Mouse (Mus musculus): ENCODE results near the gene Kidins220. TPM values are rescaled to one million over a fixed set of nuclear protein-coding genes. Genes with fewer than 3 reads are reported as not detected.

Kidins220 gene
- polyA plus RNA-seq, 1 experiment from 2014 or later = 46.4 TPM

DNA sequence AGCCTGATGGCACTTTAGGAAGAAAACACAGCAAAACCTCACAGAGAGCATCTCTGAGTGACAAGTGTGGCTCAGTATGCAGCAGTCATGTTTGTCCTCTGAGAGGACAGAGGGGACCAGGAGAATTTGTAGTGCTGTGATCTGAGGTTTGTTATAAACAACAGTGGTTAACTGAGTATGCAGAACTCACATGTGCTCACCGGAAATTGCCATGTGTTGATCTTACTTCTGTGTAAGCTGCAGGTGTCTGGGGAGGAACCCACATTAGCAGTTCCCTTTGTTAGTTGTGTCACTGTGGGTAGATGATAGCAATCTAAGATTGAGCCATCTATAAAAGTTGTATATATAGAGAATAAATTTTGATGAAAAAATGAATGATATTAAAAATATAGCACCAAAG lies 35.7 kb downstream of the Kidins220 start:
- Histone ChIP-seq H3K9ac (ENCODE audit: low read depth, low read length) (no peak overlapping the region), H3K4me3 (ENCODE audit: low read depth, low read length) (no peak overlapping the region), H3K27ac (ENCODE audit: low read depth, low read length) (no peak overlapping the region), H3K9me3 (replicated peaks; ENCODE audit: control insufficient read depth, low read length) (no peaks in the 10 kb centered on the region), H3K36me3 (ENCODE audit: control insufficient read depth, insufficient read depth, low read length) (peaks cover 17% of the 10 kb centered on the region), H3K4me2 (no peak overlapping the region), H3K27me3 (ENCODE audit: control insufficient read depth, insufficient read depth, low read length) (no peaks in the 10 kb centered on the region), H3K4me1 (ENCODE audit: control insufficient read depth, insufficient read depth, low read length) (no peaks in the 10 kb centered on the region; the same call in 1 of the 2 replicates)
- ATAC-seq (replicated peaks; ENCODE audit: insufficient number of reproducible peaks, low FRiP score, low TSS enrichment) = no peak
- WGBS (ENCODE audit: insufficient replicate concordance) = 89% methylated on average over 1 of the region's 1 CpGs

DNA sequence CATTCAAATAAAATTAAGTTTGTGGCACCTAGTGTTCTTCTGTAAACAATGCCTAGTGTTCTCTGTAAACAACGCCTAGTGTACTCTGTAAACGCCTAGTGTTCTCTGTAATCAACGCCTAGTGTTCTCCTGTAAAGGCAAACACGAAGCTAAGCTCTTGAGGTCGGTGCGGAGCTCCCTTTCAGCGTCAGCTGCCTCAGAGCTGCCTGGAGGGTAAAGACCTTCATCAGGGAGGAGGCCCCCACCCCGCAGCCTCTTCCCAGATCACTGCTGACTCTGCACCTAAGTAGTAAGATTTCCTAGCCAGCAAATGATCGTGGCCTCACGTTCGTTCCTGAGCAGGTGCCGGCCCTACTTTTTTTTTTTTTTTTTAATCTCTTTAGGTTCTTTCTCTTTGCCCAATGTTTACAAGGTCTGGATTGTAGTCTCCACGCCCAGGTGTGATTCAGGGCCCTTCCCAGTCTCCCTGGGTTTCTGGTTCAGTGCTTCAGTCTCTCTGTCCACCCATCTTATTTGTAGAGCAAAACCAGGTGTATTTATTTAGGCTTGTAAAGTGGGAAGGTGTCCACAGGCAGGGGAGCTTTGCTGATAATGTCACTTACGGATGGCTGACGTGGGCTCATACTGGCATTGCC lies 37.1 kb downstream of the Kidins220 start:
- Histone ChIP-seq H3K9me3 (replicated peaks; ENCODE audit: control insufficient read depth, low read length) (no peaks in the 10 kb centered on the region), H3K36me3 (ENCODE audit: control insufficient read depth, insufficient read depth, low read length) (peaks cover 21% of the 10 kb centered on the region)

GRCm38 (mm10) chr12:25012555-25013540 lies 38.1 kb downstream of the Kidins220 start:
- no peak for ATAC-seq (replicated peaks; ENCODE audit: insufficient number of reproducible peaks, low FRiP score, low TSS enrichment)
- Histone ChIP-seq H3K4me1 (ENCODE audit: control insufficient read depth, insufficient read depth, low read length) (no peaks in the 10 kb centered on the region; the same call in 1 of the 2 replicates), H3K4me3 (ENCODE audit: low read depth, low read length) (no peak overlapping the region), H3K27me3 (ENCODE audit: control insufficient read depth, insufficient read depth, low read length) (no peaks in the 10 kb centered on the region), H3K27ac (ENCODE audit: low read depth, low read length) (no peak overlapping the region), H3K36me3 (ENCODE audit: control insufficient read depth, insufficient read depth, low read length) (peaks cover 20% of the 10 kb centered on the region), H3K4me2 (no peak overlapping the region), H3K9me3 (replicated peaks; ENCODE audit: control insufficient read depth, low read length) (no peaks in the 10 kb centered on the region), H3K9ac (ENCODE audit: low read depth, low read length) (no peak overlapping the region)
- WGBS (ENCODE audit: insufficient replicate concordance) = 79% methylated on average over 13 of the region's 13 CpGs

More for the DNA sequence above, 37.1 kb downstream of the Kidins220 start:
- Histone ChIP-seq H3K9ac (ENCODE audit: low read depth, low read length) (no peak overlapping the region), H3K4me1 (ENCODE audit: control insufficient read depth, insufficient read depth, low read length) (no peaks in the 10 kb centered on the region; the same call in 1 of the 2 replicates), H3K27ac (ENCODE audit: low read depth, low read length) (no peak overlapping the region), H3K4me3 (ENCODE audit: low read depth, low read length) (no peak overlapping the region), H3K4me2 (no peak overlapping the region), H3K27me3 (ENCODE audit: control insufficient read depth, insufficient read depth, low read length) (no peaks in the 10 kb centered on the region)
- ATAC-seq (replicated peaks; ENCODE audit: insufficient number of reproducible peaks, low FRiP score, low TSS enrichment) = no peak
- WGBS (ENCODE audit: insufficient replicate concordance) = 73% methylated on average over 15 of the region's 15 CpGs

- no peak overlapping the region for H3K4me3 ChIP-seq (ENCODE audit: low read depth, low read length)
- H3K4me2 ChIP-seq = no peak overlapping the region
- no peaks in the 10 kb centered on the region for H3K9me3 ChIP-seq (replicated peaks; ENCODE audit: control insufficient read depth, low read length)
- no peaks in the 10 kb centered on the region for H3K27me3 ChIP-seq (ENCODE audit: control insufficient read depth, insufficient read depth, low read length)
- no peak for ATAC-seq (replicated peaks; ENCODE audit: insufficient number of reproducible peaks, low FRiP score, low TSS enrichment)
- no peak overlapping the region for H3K9ac ChIP-seq (ENCODE audit: low read depth, low read length)
- no peak overlapping the region for H3K27ac ChIP-seq (ENCODE audit: low read depth, low read length)
- H3K4me1 ChIP-seq (ENCODE audit: control insufficient read depth, insufficient read depth, low read length) = no peaks in the 10 kb centered on the region; the same call in 1 of the 2 replicates
- peaks cover 20% of the 10 kb centered on the region for H3K36me3 ChIP-seq (ENCODE audit: control insufficient read depth, insufficient read depth, low read length)
- WGBS (ENCODE audit: insufficient replicate concordance) = 72% methylated on average over 5 of the region's 5 CpGs
These were observed 39.7 kb downstream of the Kidins220 start for GRCm38 (mm10) chr12:25014307-25014927.

GRCm38 (mm10) chr12:25014938-25015337 lies 40.2 kb downstream of the Kidins220 start:
- Histone ChIP-seq H3K9ac (ENCODE audit: low read depth, low read length) (no peak overlapping the region), H3K4me2 (no peak overlapping the region), H3K27ac (ENCODE audit: low read depth, low read length) (no peak overlapping the region), H3K4me3 (ENCODE audit: low read depth, low read length) (no peak overlapping the region), H3K9me3 (replicated peaks; ENCODE audit: control insufficient read depth, low read length) (no peaks in the 10 kb centered on the region), H3K27me3 (ENCODE audit: control insufficient read depth, insufficient read depth, low read length) (no peaks in the 10 kb centered on the region), H3K4me1 (ENCODE audit: control insufficient read depth, insufficient read depth, low read length) (no peaks in the 10 kb centered on the region; the same call in 1 of the 2 replicates), H3K36me3 (ENCODE audit: control insufficient read depth, insufficient read depth, low read length) (peaks cover 18% of the 10 kb centered on the region)
- WGBS (ENCODE audit: insufficient replicate concordance) = 89% methylated on average over 7 of the region's 7 CpGs
- no peak for ATAC-seq (replicated peaks; ENCODE audit: insufficient number of reproducible peaks, low FRiP score, low TSS enrichment)

DNA sequence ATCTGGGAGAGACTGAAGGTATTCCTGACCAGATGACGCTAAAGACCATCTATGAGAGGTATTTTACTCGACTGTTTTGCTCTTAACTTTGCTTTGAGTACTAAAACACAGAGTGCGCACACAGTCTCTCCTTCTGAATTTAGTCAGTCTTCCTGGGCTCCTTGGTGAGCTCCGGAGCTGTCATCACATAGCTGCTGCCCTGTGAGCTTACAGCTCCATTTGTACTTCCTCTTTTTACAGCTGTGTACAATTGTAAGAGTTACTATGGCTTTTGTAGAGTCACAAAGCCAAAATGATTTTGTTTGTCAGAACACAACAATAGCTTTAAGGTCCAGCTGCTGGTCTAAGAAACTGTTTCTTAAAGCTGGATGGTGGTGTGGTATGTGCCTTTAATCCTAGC lies 42.3 kb downstream of the Kidins220 start:
- Histone ChIP-seq H3K9ac (ENCODE audit: low read depth, low read length) (no peak overlapping the region), H3K27me3 (ENCODE audit: control insufficient read depth, insufficient read depth, low read length) (no peaks in the 10 kb centered on the region)
- 85% methylated on average over 4 of the region's 4 CpGs for WGBS (ENCODE audit: insufficient replicate concordance)

DNA sequence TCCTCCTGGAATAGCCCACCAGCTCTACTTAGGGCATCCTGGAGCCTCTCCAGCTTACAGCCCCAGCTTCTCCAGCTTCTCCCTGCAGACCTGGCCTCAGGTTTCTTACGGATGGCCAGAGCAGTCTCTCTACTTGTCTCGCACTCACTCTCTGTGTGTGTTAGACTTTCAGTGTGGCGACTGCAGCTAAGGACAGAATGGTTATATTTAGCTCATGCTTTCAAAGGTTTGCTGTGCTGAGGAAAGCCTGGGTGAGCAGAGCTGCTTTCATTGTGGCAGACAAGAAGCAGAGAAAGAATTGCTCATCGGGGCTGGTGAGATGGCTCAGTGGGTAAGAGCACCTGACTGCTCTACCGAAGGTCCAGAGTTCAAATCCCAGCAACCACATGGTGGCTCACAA lies 46.3 kb downstream of the Kidins220 start:
- no peak overlapping the region for H3K4me3 ChIP-seq (ENCODE audit: low read depth, low read length)
- H3K27me3 ChIP-seq (ENCODE audit: control insufficient read depth, insufficient read depth, low read length) = no peaks in the 10 kb centered on the region
- H3K9me3 ChIP-seq (replicated peaks; ENCODE audit: control insufficient read depth, low read length) = no peaks in the 10 kb centered on the region
- peak overlapping the region; percentile 60 for H3K27ac ChIP-seq (ENCODE audit: low read depth, low read length)
- no peak overlapping the region for H3K9ac ChIP-seq (ENCODE audit: low read depth, low read length)
- no peak overlapping the region for H3K4me2 ChIP-seq
- 0 out of 2 replicates have a peak, but pooled peaks cover 2% of the 10 kb centered on the region for H3K4me1 ChIP-seq (ENCODE audit: control insufficient read depth, insufficient read depth, low read length)
- peaks cover 5% of the 10 kb centered on the region; the same call in 1 of the 2 replicates for H3K36me3 ChIP-seq (ENCODE audit: control insufficient read depth, insufficient read depth, low read length)
- ATAC-seq (replicated peaks; ENCODE audit: insufficient number of reproducible peaks, low FRiP score, low TSS enrichment) = 0 out of 2 replicates have a peak, but pooled peaks have one; percentile 39
- WGBS (ENCODE audit: insufficient replicate concordance) = 62% methylated on average over 5 of the region's 5 CpGs

More for the DNA sequence above, 42.3 kb downstream of the Kidins220 start:
- no peak overlapping the region for H3K4me3 ChIP-seq (ENCODE audit: low read depth, low read length)
- ATAC-seq (replicated peaks; ENCODE audit: insufficient number of reproducible peaks, low FRiP score, low TSS enrichment) = no peak
- no peaks in the 10 kb centered on the region for H3K9me3 ChIP-seq (replicated peaks; ENCODE audit: control insufficient read depth, low read length)
- peaks cover 2% of the 10 kb centered on the region; the same call in 1 of the 2 replicates for H3K4me1 ChIP-seq (ENCODE audit: control insufficient read depth, insufficient read depth, low read length)
- H3K4me2 ChIP-seq = no peak overlapping the region
- no peak overlapping the region for H3K27ac ChIP-seq (ENCODE audit: low read depth, low read length)
- H3K36me3 ChIP-seq (ENCODE audit: control insufficient read depth, insufficient read depth, low read length) = peaks cover 15% of the 10 kb centered on the region

DNA sequence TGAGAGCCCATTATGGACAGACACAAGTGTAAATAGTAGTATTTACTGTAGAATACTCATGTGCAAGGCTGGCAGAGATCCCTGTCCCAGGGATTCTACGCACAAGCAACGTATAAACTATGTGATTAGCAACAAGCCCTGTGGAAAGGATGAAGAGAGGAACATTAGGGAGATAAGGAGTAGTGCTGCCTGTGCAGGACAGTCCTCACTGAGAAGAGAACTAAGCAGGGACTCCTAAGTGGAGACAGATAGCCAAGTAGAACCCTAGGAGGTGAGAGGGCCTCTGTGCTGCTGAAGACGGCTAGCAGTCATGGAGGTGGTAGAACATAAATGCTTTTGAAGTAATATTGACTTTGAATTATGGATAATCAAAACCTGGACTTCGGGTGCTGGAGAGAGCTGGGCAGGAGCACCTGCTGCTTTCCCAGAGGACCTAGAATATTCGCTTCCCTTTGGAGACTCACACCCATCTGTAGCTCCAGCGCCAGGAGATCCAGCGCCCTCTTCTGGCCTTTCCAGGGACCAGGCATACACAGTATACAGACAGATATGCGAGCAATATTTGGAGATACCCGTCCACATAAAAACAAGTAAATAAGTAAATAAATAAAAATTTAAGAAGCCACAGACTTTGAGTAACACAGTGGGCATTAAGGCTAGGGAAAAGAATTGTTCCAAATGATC lies 50.3 kb downstream of the Kidins220 start:
- Histone ChIP-seq H3K4me3 (ENCODE audit: low read depth, low read length) (no peak overlapping the region), H3K27me3 (ENCODE audit: control insufficient read depth, insufficient read depth, low read length) (no peaks in the 10 kb centered on the region), H3K27ac (ENCODE audit: low read depth, low read length) (no peak overlapping the region), H3K9ac (ENCODE audit: low read depth, low read length) (no peak overlapping the region), H3K9me3 (replicated peaks; ENCODE audit: control insufficient read depth, low read length) (no peaks in the 10 kb centered on the region), H3K36me3 (ENCODE audit: control insufficient read depth, insufficient read depth, low read length) (no peaks in the 10 kb centered on the region), H3K4me1 (ENCODE audit: control insufficient read depth, insufficient read depth, low read length) (peaks cover 4% of the 10 kb centered on the region; the same call in 1 of the 2 replicates), H3K4me2 (no peak overlapping the region)
- no peak for ATAC-seq (replicated peaks; ENCODE audit: insufficient number of reproducible peaks, low FRiP score, low TSS enrichment)
- WGBS (ENCODE audit: insufficient replicate concordance) = 53% methylated on average over 9 of the region's 9 CpGs

All from heart, embryonic 11.5 days (tissue).